Mouse (Mus musculus): ENCODE data around the gene Tas1r3. TPM values are rescaled to one million over a fixed set of nuclear protein-coding genes. Genes with fewer than 3 reads are reported as not detected.

Gene Tas1r3
- polyA plus RNA-seq, 1 experiment, result 0.28 TPM

GRCm38 (mm10) chr4:155843231-155843630, 19.9 kb downstream of the Tas1r3 start:
- no peak overlapping the region for H3K9ac ChIP-seq (ENCODE audit: low read depth, poor library complexity, severe bottlenecking)

GRCm38 (mm10) chr4:155841651-155842270, 21.4 kb downstream of the Tas1r3 start:
- H3K9me3 ChIP-seq (replicated peaks; ENCODE audit: control insufficient read depth, insufficient read depth, low read length, poor library complexity, severe bottlenecking), result no peaks in the 10 kb centered on the region
- no peak for TF ChIP-seq EP300 (IDR thresholded peaks at IDR 0.05; ENCODE audit: insufficient read depth, low read depth, low read length)
- no peak for TF ChIP-seq POLR2A (IDR thresholded peaks at IDR 0.05; ENCODE audit: insufficient read depth, low read length)
- no peak for TF ChIP-seq CTCF (IDR thresholded peaks at IDR 0.05; ENCODE audit: low read depth, low read length)
- no peaks in the 10 kb centered on the region for H3K36me3 ChIP-seq (ENCODE audit: control insufficient read depth, insufficient read depth, low read length, poor library complexity, severe bottlenecking)
- peak overlapping the region; percentile 76 for H3K4me3 ChIP-seq (ENCODE audit: low read depth, low read length)
- H3K27me3 ChIP-seq (ENCODE audit: control insufficient read depth, insufficient read depth, low read length, poor library complexity, severe bottlenecking), result no peaks in the 10 kb centered on the region
- H3K27ac ChIP-seq (ENCODE audit: insufficient read depth, low read length), result no peak overlapping the region
- peaks cover 6% of the 10 kb centered on the region for H3K4me1 ChIP-seq (ENCODE audit: control insufficient read depth, insufficient read depth, low read length)
- H3K9ac ChIP-seq (ENCODE audit: low read depth, poor library complexity, severe bottlenecking), result no peak overlapping the region

More at GRCm38 (mm10) chr4:155843231-155843630, 19.9 kb downstream of the Tas1r3 start:
- no peak overlapping the region for H3K4me3 ChIP-seq (ENCODE audit: low read depth, low read length)
- no peaks in the 10 kb centered on the region for H3K9me3 ChIP-seq (replicated peaks; ENCODE audit: control insufficient read depth, insufficient read depth, low read length, poor library complexity, severe bottlenecking)
- peaks cover 6% of the 10 kb centered on the region for H3K4me1 ChIP-seq (ENCODE audit: control insufficient read depth, insufficient read depth, low read length)
- H3K27ac ChIP-seq (ENCODE audit: insufficient read depth, low read length), result no peak overlapping the region
- H3K36me3 ChIP-seq (ENCODE audit: control insufficient read depth, insufficient read depth, low read length, poor library complexity, severe bottlenecking), result no peaks in the 10 kb centered on the region
- TF ChIP-seq CTCF (IDR thresholded peaks at IDR 0.05; ENCODE audit: low read depth, low read length), result no peak
- no peaks in the 10 kb centered on the region for H3K27me3 ChIP-seq (ENCODE audit: control insufficient read depth, insufficient read depth, low read length, poor library complexity, severe bottlenecking)

- H3K27me3 ChIP-seq (ENCODE audit: control insufficient read depth, insufficient read depth, low read length, poor library complexity, severe bottlenecking), result no peaks in the 10 kb centered on the region
- H3K4me1 ChIP-seq (ENCODE audit: control insufficient read depth, insufficient read depth, low read length), result peaks cover 6% of the 10 kb centered on the region
- H3K4me3 ChIP-seq (ENCODE audit: low read depth, low read length), result peak overlapping the region; percentile 76
- H3K9ac ChIP-seq (ENCODE audit: low read depth, poor library complexity, severe bottlenecking), result peak overlapping the region; percentile 48
- TF ChIP-seq EP300 (IDR thresholded peaks at IDR 0.05; ENCODE audit: insufficient read depth, low read depth, low read length), result no peak
- TF ChIP-seq CTCF (IDR thresholded peaks at IDR 0.05; ENCODE audit: low read depth, low read length), result peak; percentile 1
- peak; percentile 29 for TF ChIP-seq POLR2A (IDR thresholded peaks at IDR 0.05; ENCODE audit: insufficient read depth, low read length)
- no peaks in the 10 kb centered on the region for H3K9me3 ChIP-seq (replicated peaks; ENCODE audit: control insufficient read depth, insufficient read depth, low read length, poor library complexity, severe bottlenecking)
- no peaks in the 10 kb centered on the region for H3K36me3 ChIP-seq (ENCODE audit: control insufficient read depth, insufficient read depth, low read length, poor library complexity, severe bottlenecking)
- H3K27ac ChIP-seq (ENCODE audit: insufficient read depth, low read length), result no peak overlapping the region
Observed at GRCm38 (mm10) chr4:155841003-155841454, 22.1 kb downstream of the Tas1r3 start.

GRCm38 (mm10) chr4:155840076-155841002, 22.8 kb downstream of the Tas1r3 start:
- peak overlapping the region; percentile 76 for H3K4me3 ChIP-seq (ENCODE audit: low read depth, low read length)
- no peaks in the 10 kb centered on the region for H3K27me3 ChIP-seq (ENCODE audit: control insufficient read depth, insufficient read depth, low read length, poor library complexity, severe bottlenecking)
- H3K4me1 ChIP-seq (ENCODE audit: control insufficient read depth, insufficient read depth, low read length), result peaks cover 6% of the 10 kb centered on the region
- no peaks in the 10 kb centered on the region for H3K9me3 ChIP-seq (replicated peaks; ENCODE audit: control insufficient read depth, insufficient read depth, low read length, poor library complexity, severe bottlenecking)
- TF ChIP-seq POLR2A (IDR thresholded peaks at IDR 0.05; ENCODE audit: insufficient read depth, low read length) (no peak), EP300 (IDR thresholded peaks at IDR 0.05; ENCODE audit: insufficient read depth, low read depth, low read length) (no peak), CTCF (IDR thresholded peaks at IDR 0.05; ENCODE audit: low read depth, low read length) (no peak)
- H3K36me3 ChIP-seq (ENCODE audit: control insufficient read depth, insufficient read depth, low read length, poor library complexity, severe bottlenecking), result no peaks in the 10 kb centered on the region
- no peak overlapping the region for H3K27ac ChIP-seq (ENCODE audit: insufficient read depth, low read length)
- peak overlapping the region; percentile 48 for H3K9ac ChIP-seq (ENCODE audit: low read depth, poor library complexity, severe bottlenecking)

- Histone ChIP-seq H3K27me3 (ENCODE audit: control insufficient read depth, insufficient read depth, low read length, poor library complexity, severe bottlenecking) (no peaks in the 10 kb centered on the region), H3K4me1 (ENCODE audit: control insufficient read depth, insufficient read depth, low read length) (peaks cover 6% of the 10 kb centered on the region), H3K4me3 (ENCODE audit: low read depth, low read length) (peak within 1 kb of the TSS; percentile 76), H3K9ac (ENCODE audit: low read depth, poor library complexity, severe bottlenecking) (peak within 1 kb of the TSS; percentile 48), H3K9me3 (replicated peaks; ENCODE audit: control insufficient read depth, insufficient read depth, low read length, poor library complexity, severe bottlenecking) (no peaks in the 10 kb centered on the region), H3K36me3 (ENCODE audit: control insufficient read depth, insufficient read depth, low read length, poor library complexity, severe bottlenecking) (no peaks in the 10 kb centered on the region), H3K27ac (ENCODE audit: insufficient read depth, low read length) (no peak within 1 kb of the TSS)
- TF ChIP-seq POLR2A (IDR thresholded peaks at IDR 0.05; ENCODE audit: insufficient read depth, low read length), result no peak
- no peak for TF ChIP-seq EP300 (IDR thresholded peaks at IDR 0.05; ENCODE audit: insufficient read depth, low read depth, low read length)
- no peak for TF ChIP-seq CTCF (IDR thresholded peaks at IDR 0.05; ENCODE audit: low read depth, low read length)
Observed at GRCm38 (mm10) chr4:155839483-155839910, 23.7 kb downstream of the Tas1r3 start, which contains the start of gene Mxra8. Gene Mxra8, plus strand, starts transcription at chr4:155839680.
